Mouse (Mus musculus) stomach, postnatal 0 days (tissue): ENCODE measurements around the gene Dnmt3a. TPM values are rescaled to one million over a fixed set of nuclear protein-coding genes. Genes with fewer than 3 reads are reported as not detected.

Source experiments
- ATAC-seq: fragments of 200-750 bp; cut with Nextera tagmentation; 2 replicates; pipeline ENCODE4 v1.8.0; 2017; ENCODE audit not compliant: low FRiP score, low TSS enrichment
- DNase-seq: peaks from one replicate; pipeline ENCODE4 v3.0.0-alpha.2; 2016; ENCODE audit warnings: low spot score
- H3K27ac ChIP-seq: fragments of 300-500 bp; sonication (generic); replicated peaks from 2 replicates; pipeline ENCODE4 v1.5.1; 2014; ENCODE audit warnings: mild to moderate bottlenecking, control low read depth
- H3K27me3 ChIP-seq: fragments of 300-500 bp; sonication (generic); 2 replicates; pipeline ENCODE4 v1.6.1; 2014; ENCODE audit warnings: low read length; ENCODE audit not compliant: control insufficient read depth, insufficient read depth
- H3K36me3 ChIP-seq: fragments of 300-500 bp; sonication (generic); 2 replicates; pipeline ENCODE4 v1.6.1; 2014; ENCODE audit warnings: low read length, mixed read lengths; ENCODE audit not compliant: control insufficient read depth, insufficient read depth
- H3K4me1 ChIP-seq: fragments of 300-500 bp; sonication (generic); replicated peaks from 2 replicates; pipeline ENCODE4 v1.6.1; 2014; ENCODE audit warnings: antibody characterized with exemption; ENCODE audit not compliant: control insufficient read depth, insufficient read depth
- H3K4me2 ChIP-seq: fragments of 300-500 bp; sonication (generic); replicated peaks from 2 replicates; pipeline ENCODE4 v1.6.1; 2014; ENCODE audit warnings: low read depth, mild to moderate bottlenecking, control low read depth, moderate library complexity
- H3K4me3 ChIP-seq: fragments of 300-500 bp; sonication (generic); 2 replicates; pipeline ENCODE4 v1.5.1; 2014; ENCODE audit warnings: low read depth, low read length, control low read depth
- H3K9ac ChIP-seq: fragments of 300-500 bp; sonication (generic); 2 replicates; pipeline ENCODE4 v1.6.1; 2014; ENCODE audit warnings: mild to moderate bottlenecking, low read length, control low read depth, mixed read lengths
- H3K9me3 ChIP-seq: fragments of 300-500 bp; sonication (generic); 2 replicates; pipeline ENCODE4 v1.6.1; 2016; ENCODE audit warnings: low read length; ENCODE audit not compliant: control insufficient read depth
- CTCF ChIP-seq: IDR thresholded peaks from 2 replicates; pipeline ENCODE4 v1.5.1; 2016; ENCODE audit warnings: antibody characterized with exemption, low read depth, mild to moderate bottlenecking, moderate library complexity
- EP300 ChIP-seq: optimal IDR thresholded peaks from 2 replicates; pipeline ENCODE3; 2016; ENCODE audit warnings: antibody characterized with exemption
- WGBS: fragments of 180-500 bp; shearing (Covaris S2); extraction: QIAGEN DNeasy Blood & Tissue Kit; methylation state at CpG from one replicate; pipeline ENCODE4 v1.1.7; 2014; 5-methylcytosine and 5-hydroxymethylcytosine counted together
- polyA plus RNA-seq: library from polyadenylated mRNA; unstranded; fragments of >200 nt; fragmentation: Nextera tagmentation; extraction: Ambion mirVana; gene quantifications from 2 replicates; pipeline ENCODE4 v1.2.1, GENCODE M21; 2015

The Dnmt3a gene
- polyA plus RNA-seq, 1 experiment from 2014 or later: 44.0 TPM

DNA sequence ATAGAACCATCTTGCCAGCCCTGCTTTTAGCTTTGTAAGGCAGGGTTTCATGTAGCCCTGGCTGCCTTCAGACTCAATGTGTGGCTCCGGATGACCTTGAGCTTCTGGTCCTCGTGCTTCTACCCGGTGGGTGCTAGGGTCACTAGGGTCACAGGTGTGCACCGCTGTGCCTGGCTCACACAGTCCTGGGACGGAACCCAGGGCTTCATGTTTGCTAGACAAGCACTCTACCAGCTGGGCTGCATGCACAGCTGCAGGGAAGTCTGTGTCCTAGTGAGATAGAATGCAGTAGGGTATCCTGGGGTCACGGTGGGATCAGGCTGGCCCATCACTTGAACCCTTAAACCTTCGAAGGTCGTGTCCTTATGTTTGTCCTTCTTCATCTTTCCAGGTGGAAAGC is 59.8 kb downstream of the Dnmt3a start:
- Histone ChIP-seq H3K36me3 (peaks cover 15% of the 10 kb centered on the region), H3K4me2 (no peak overlapping the region), H3K9me3 (no peaks in the 10 kb centered on the region), H3K27me3 (no peaks in the 10 kb centered on the region), H3K4me1 (no peaks in the 10 kb centered on the region), H3K27ac (no peak overlapping the region), H3K4me3 (no peak overlapping the region), H3K9ac (no peak overlapping the region)
- 84% methylated on average over 8 of the region's 8 CpGs for WGBS
- ATAC-seq (no peak), DNase-seq (no peak)
- TF ChIP-seq EP300 (no peak), CTCF (no peak)

DNA sequence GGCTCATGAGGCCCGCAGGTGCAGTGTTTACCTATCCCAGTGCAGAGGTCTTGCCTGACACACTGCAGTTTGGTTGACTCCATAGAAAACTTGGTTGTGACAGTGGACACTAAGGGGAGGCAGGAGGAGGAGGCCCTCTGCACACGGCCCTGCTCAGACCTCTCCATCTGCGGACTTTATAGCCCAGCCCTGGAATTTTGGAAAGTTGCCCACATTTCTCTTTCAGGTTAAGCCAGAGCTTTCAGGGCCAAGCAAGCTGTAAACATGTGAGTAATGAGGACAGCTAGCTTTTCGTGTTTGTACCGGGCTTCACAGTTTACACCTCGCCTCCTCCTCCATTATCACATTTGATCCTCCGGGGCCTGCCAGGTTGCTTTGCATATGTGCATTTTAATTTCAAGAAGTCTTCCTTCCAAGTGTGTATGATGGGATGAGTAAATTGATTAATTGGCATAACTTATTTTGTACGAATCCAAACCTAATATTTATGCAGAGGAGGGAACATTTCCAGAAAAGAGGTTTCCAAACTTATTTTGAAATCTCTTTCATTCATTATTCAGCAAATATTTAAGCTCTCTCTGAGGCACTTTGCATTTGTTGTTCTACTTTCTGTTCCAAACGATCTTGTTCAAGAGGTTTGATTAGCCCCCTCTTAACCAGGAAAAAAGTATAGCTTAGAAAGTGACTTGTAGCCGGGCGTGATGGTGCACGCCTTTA is 61.0 kb downstream of the Dnmt3a start:
- Histone ChIP-seq H3K9me3 (no peaks in the 10 kb centered on the region), H3K36me3 (peaks cover 14% of the 10 kb centered on the region; the same call in 1 of the 2 replicates), H3K4me2 (no peak overlapping the region), H3K4me3 (no peak overlapping the region), H3K4me1 (0 out of 2 replicates have a peak, but pooled peaks cover 2% of the 10 kb centered on the region), H3K9ac (no peak overlapping the region), H3K27me3 (no peaks in the 10 kb centered on the region), H3K27ac (no peak overlapping the region; the same call in 1 of the 2 replicates)
- 32% methylated on average over 12 of the region's 12 CpGs for WGBS
- TF ChIP-seq EP300: no peak
- TF ChIP-seq CTCF: no peak
- DNase-seq (peak; percentile 51), ATAC-seq (peak; percentile 78)

DNA sequence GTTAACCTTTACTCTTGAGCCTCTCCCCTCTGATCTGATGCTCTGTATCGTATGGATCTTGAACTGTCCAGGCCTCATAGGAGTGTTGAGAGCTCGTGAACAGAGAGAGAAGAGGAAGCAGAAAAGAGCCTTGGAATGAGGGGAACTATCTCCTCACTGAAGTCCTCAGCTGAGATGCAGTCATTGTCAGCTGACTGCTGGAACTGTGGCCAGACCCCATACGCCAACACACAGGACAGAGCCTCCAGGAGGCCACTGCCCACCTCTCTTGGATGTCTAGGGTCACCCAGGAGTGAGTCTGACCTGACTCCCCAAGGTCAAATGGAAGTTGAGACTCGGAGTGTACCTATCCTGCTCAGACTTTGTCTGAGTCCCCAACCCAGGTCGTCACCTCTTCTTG is 62.3 kb downstream of the Dnmt3a start:
- Histone ChIP-seq H3K4me3 (no peak overlapping the region), H3K27ac (no peak overlapping the region), H3K36me3 (peaks cover 11% of the 10 kb centered on the region), H3K4me1 (0 out of 2 replicates have a peak, but pooled peaks cover 2% of the 10 kb centered on the region), H3K27me3 (no peaks in the 10 kb centered on the region), H3K9me3 (no peaks in the 10 kb centered on the region), H3K9ac (no peak overlapping the region), H3K4me2 (no peak overlapping the region)
- no peak for DNase-seq
- no peak for TF ChIP-seq EP300
- TF ChIP-seq CTCF: no peak
- ATAC-seq: no peak
- WGBS: 79% methylated on average over 5 of the region's 5 CpGs

DNA sequence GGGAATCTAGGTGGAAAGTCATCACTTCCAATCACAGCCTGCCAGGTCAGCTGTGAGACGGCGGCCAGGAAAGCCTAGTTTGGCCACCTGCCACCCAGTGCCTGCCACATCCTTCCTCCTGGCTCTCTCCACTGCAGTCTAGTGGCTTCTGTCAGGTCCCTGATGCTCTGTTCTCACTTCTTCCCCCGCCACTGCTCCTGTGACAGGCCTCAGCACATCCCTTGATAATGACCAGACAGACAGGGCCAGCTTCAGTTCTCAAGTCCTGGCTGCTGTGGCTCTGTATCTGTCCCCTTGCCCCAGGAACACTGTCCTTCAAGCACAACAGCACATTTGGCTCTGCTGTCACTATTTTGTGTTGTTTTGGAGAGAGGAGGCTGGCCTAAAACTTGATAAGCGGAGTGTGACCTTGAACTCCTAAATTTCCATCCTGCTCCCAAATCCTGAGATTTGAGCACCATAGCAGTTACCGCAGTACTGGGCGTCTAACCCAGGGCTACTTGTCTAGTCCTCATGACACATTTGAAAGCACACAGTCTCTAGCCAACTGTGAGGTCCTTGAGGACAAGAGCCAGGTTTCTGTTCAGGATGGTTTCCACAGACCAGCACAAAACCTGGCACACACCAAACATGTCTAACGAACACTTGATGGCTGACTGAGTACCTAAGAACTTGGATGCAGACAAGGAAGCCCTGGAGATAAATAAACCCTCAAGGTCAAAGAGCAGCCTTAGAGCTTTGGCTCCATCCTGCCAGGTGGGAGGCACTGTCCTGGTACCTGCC is 63.1 kb downstream of the Dnmt3a start:
- Histone ChIP-seq H3K27me3 (no peaks in the 10 kb centered on the region), H3K9me3 (no peaks in the 10 kb centered on the region), H3K27ac (no peak overlapping the region), H3K9ac (no peak overlapping the region), H3K4me2 (no peak overlapping the region), H3K4me3 (no peak overlapping the region), H3K36me3 (peaks cover 18% of the 10 kb centered on the region), H3K4me1 (0 out of 2 replicates have a peak, but pooled peaks cover 2% of the 10 kb centered on the region)
- TF ChIP-seq CTCF (no peak), EP300 (no peak)
- 57% methylated on average over 7 of the region's 7 CpGs for WGBS
- ATAC-seq (no peak), DNase-seq (no peak)

DNA sequence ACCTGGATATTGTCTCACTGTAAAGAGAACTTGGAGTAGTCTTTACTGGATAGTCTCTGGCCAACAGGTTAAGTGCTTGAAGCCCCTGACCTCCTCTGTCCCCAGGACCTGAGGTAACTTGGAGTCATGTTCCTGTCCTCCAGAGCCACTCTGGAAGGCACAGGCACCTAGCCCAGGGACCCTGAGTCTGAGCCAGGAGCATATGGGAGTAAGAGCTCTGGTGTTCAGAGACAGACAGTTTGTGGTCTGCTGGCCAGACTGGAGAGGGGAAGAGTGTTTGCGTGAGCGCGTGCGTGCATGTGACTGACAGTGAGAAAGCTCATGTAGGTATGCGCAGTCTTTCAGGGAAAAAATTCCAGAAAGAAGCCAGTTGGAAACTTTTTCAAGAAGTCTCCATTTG is 64.2 kb downstream of the Dnmt3a start:
- 0 out of 2 replicates have a peak, but pooled peaks cover 2% of the 10 kb centered on the region for H3K4me1 ChIP-seq
- no peak overlapping the region for H3K4me2 ChIP-seq
- DNase-seq (no peak), ATAC-seq (no peak)
- no peak overlapping the region for H3K4me3 ChIP-seq
- H3K9me3 ChIP-seq: no peaks in the 10 kb centered on the region
- H3K9ac ChIP-seq: no peak overlapping the region
- H3K36me3 ChIP-seq: peaks cover 16% of the 10 kb centered on the region
- no peaks in the 10 kb centered on the region for H3K27me3 ChIP-seq
- H3K27ac ChIP-seq: 0 out of 2 replicates have a peak overlapping the region, but pooled peaks have one; percentile 13
- TF ChIP-seq CTCF (no peak), EP300 (no peak)
- 69% methylated on average over 5 of the region's 5 CpGs for WGBS
